Mouse (Mus musculus): ENCODE results near the gene Rrnad1.

Rrnad1 gene

GRCm38 (mm10) chr3:87949266-87949954 is 18.9 kb upstream of the Rrnad1 start:
- DNase-seq (ENCODE audit: low spot score): peak; percentile 74

- DNase-seq (ENCODE audit: low spot score): peak; percentile 85
Measured at GRCm38 (mm10) chr3:87948378-87949265, 18.1 kb upstream of the Rrnad1 start, which contains the start of gene Crabp2. Gene Crabp2, plus strand, starts transcription at chr3:87948666.

DNA sequence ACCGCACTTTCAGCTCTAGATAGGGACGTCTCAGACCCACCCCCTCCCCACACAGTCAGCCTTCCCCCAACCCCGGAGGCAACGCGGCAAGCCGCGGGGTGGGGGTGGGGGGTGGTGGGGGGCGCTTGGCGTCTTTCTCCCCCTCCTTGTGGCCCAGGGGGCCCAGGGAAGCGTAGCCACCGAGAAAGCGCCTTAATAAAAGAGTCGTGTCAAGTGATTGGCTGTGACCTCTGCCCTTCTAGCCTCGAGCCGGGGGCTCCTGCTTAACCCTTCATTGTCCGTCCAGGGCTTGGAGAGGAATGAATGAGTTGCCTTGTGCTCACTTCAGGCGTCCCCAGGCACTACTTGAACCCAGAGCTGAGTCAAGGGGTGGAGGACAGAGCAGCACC is 17.3 kb upstream of the Rrnad1 start:
- DNase-seq (ENCODE audit: low spot score): peak; percentile 97

DNA sequence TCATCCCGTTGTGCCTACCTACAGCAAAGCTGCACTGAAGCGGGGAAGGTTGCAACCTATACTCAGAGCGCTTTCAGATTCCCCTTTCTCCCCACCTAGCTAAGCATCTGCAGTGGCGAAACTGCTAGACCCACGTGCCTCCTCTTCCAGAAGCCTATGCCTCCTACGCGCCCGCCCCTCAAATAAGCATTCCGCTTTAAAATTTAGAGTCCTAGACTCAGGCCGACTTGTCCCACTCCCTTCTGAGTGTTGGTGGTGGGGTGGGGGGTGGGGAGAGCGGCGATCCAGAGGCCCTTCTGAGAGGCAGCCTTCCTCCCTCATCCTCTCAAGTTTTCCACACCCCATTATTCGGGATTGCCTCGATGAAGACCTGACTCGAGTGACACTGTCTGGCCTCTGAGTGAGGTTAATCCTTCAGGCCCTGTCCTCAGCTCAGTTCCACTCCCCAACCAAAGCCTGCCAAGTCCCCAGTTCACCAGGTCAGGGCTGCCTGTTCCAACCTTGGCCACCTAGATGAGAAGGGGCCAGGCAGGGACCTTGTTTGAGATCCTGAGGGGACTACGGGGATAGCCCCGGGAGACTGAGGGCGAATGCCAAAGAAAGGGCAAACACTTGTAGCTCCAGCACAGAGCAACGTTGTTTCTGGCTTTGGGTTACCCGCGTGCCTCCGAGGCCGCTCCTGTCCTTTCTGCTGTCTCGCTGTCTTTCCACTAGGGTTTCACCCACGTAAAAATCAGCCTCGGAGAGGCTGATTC is 16.7 kb upstream of the Rrnad1 start:
- DNase-seq (ENCODE audit: low spot score): peak; percentile 70

GRCm38 (mm10) chr3:87946541-87946860 is 16.0 kb upstream of the Rrnad1 start:
- peak; percentile 59 for DNase-seq (ENCODE audit: low spot score)

DNA sequence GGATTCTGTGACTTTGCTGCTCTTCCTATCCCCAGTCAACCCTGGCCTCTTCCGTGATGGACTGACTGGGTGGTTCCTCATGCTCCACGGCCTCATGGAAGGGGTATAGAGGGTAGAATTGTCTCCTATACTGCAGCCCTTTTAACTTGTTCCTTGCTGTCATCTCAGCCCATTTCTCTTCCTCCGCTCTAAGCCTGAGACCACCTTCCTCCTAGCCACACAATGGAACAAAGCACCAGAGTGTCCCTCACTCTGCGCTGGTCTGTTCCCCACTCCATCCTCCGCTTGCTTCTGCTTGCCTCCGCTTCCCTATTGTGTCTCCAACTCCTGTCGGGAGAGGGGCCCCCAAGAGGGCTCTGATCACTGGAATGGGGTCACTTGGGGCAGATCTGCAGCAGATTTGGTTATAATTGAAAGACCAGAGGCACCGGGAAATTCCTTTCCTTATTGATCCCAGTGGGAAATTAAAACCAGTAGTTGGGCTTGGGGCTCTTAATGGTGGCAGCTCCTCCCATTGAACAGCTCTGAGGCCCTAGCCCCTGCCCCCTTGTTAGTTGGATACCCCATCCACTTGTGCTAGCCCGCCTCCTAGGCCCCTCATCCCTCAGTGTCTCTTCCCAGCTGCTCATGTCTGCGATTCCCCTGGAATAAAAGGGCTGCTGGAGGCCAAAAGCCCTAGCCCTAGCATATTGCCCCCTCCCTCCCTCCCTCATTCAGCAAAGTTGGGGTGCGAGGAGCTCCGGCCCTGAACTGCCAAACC is 15.4 kb upstream of the Rrnad1 start:
- DNase-seq (ENCODE audit: low spot score): peak; percentile 71

- DNase-seq (ENCODE audit: low spot score): peak; percentile 42
Measured at GRCm38 (mm10) chr3:87944838-87945600, 14.5 kb upstream of the Rrnad1 start.

GRCm38 (mm10) chr3:87943586-87943985 is 13.1 kb upstream of the Rrnad1 start:
- no peak for DNase-seq (ENCODE audit: low spot score)

DNA sequence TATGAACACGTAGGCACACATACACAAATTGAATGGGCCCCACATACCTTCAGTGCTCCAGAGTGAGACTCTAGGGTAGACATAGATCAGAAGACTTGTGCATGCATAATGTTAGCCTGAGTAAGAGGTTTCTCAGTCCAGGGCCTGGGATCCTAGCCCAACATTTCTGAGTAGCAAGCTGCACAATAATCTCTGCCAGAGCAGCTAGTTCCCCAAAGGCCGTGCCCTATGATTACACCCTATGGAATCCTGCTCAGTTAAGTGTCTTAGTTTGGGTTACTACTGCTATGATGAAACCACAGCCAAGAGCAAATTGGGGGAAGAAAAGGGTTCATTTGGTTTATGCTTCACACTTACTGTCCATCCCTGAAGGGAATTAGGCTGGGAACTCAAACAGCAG is 12.0 kb upstream of the Rrnad1 start:
- DNase-seq (ENCODE audit: low spot score): no peak

GRCm38 (mm10) chr3:87940611-87941010 is 10.1 kb upstream of the Rrnad1 start:
- DNase-seq (ENCODE audit: low spot score): no peak

DNA sequence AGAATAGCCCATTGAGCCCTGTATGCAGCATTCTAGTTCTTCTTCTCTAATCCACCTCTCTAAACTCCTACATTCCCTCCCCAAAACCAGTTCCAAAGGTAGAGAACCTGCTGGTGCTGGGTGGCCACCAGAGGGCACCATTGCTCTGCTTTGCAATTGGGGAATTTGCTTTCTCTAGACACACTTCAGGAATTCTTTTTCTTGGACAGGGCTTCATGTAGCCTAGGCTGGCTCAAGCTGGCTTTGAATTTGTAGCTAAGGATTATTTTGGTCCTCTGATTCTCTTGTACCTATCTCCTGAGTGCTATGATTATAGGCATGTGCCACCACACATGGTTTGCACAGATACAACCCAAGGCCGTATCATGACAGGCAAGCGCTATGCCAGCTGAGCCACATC is 5.3 kb upstream of the Rrnad1 start:
- peak; percentile 92 for DNase-seq (ENCODE audit: low spot score)

- DNase-seq (ENCODE audit: low spot score): no peak
Measured at GRCm38 (mm10) chr3:87935201-87935600, 4.7 kb upstream of the Rrnad1 start.

- no peak for DNase-seq (ENCODE audit: low spot score)
Measured at GRCm38 (mm10) chr3:87934501-87934900, 4.0 kb upstream of the Rrnad1 start.

- no peak for DNase-seq (ENCODE audit: low spot score)
Measured at GRCm38 (mm10) chr3:87934026-87934425, 3.5 kb upstream of the Rrnad1 start.

DNA sequence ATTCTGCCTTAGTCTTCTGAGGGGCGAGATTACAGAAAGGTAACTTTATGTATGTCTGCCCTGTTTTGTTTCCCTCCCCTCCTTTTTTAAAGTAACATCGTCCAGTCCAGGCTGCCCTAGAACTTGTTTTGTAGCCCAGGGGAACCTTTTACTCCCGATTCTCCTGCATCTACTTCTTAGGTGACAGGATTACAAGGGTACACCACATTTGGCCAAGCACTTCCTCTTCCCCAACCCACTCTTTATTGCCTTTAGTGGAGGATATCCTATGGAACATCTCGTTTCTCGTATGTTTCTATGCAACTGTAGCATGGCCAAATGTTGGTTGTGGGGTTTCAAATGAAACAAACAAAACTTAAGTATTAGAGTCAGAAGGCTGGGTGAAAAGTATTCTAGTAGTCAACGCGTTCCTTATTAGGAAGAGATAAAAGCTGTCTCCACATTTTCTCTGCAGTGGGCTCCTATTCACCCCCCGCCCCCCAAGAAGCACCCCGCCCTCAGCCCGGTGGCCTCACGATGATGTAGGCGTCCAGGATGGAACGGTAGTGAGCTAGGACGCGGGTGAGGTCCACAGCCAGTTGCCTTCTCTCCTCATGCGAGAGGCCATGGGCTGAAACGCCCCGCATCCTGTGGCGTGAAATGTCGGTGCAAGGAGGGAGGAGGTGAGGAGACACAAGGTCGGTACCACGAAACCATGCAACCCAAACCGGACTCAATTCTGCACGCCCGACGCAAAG is 1.0 kb downstream of the Rrnad1 start:
- no peak for DNase-seq (ENCODE audit: low spot score)

DNA sequence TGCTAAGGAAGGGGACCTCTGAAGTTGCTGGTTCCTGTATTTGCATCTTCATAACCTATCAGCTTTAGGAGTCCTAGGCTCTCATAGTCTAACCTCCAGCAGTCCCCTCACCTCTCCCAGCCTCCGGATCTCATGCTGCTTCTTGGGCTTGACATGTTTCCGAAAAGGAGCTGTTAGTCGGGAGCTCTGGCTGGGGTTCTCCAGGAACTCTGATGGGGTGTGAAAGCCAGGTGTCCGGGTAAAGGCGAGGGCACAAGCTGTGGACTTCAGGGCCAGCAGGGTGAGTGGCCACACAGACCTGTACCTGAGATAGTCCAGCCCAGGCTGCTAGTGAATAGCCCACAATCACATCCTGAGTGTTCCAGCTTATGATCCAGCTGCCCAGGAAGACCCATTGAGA is 3.1 kb downstream of the Rrnad1 start:
- DNase-seq (ENCODE audit: low spot score): no peak

- no peak for DNase-seq (ENCODE audit: low spot score)
Measured at GRCm38 (mm10) chr3:87924996-87925395, 5.5 kb downstream of the Rrnad1 start.

DNA sequence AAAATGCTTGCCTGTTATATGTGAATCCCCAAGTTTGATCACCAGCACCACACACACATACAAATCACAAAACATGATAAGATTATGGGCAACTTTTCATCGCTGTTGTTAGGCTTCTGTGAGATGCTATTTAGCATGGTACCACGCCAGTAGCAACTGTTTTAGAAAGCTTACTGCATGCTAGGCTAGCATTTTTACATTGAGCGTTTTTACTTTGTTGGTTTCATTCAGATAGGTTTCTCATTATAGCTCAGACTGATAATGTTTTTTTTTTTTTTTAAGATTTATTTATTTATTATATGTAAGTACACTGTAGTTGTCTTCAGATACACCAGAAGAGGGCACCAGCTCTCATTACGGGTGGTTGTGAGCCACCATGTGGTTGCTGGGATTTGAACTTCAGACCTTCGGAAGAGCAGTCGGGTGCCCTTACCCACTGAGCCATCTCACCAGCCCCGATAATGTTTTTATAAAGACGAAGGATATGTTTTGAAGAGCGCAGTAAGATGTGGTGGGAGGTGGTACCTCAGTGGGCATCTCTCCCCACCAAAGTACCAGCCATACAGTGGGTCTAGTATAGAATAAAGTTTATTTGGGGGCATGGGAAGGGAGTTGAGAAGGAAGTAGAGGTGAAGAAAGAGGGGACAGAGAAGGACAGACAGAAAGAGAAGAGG is 10.1 kb downstream of the Rrnad1 start:
- no peak for DNase-seq (ENCODE audit: low spot score)

GRCm38 (mm10) chr3:87919336-87920108 is 11.0 kb downstream of the Rrnad1 start, which contains the start of gene Mrpl24:
Gene Mrpl24, plus strand, starts transcription at chr3:87919506.
- peak; percentile 94 for DNase-seq (ENCODE audit: low spot score)

All from embryo, embryonic 10.5 days (tissue).